Mouse (Mus musculus) layer of hippocampus, postnatal 14 days (tissue): ENCODE measurements around the gene Inpp5k. TPM values are rescaled to one million over a fixed set of nuclear protein-coding genes. Genes with fewer than 3 reads are reported as not detected.

Source experiments
- DNase-seq, 2 experiments: peaks; one replicate each; pipeline ENCODE4 v3.0.0; 2021 to 2022; ENCODE audit warnings: low spot score in 2 of 2, mixed read lengths in 1 of 2
- total RNA-seq, 2 experiments: library from RNA; stranded (reverse); gene quantifications; 2 replicates each; pipeline ENCODE4 v1.2.3; 2021

Gene Inpp5k
- total RNA-seq, 2 experiments from 2014 or later, result 49.7 to 58.8 TPM

DNA sequence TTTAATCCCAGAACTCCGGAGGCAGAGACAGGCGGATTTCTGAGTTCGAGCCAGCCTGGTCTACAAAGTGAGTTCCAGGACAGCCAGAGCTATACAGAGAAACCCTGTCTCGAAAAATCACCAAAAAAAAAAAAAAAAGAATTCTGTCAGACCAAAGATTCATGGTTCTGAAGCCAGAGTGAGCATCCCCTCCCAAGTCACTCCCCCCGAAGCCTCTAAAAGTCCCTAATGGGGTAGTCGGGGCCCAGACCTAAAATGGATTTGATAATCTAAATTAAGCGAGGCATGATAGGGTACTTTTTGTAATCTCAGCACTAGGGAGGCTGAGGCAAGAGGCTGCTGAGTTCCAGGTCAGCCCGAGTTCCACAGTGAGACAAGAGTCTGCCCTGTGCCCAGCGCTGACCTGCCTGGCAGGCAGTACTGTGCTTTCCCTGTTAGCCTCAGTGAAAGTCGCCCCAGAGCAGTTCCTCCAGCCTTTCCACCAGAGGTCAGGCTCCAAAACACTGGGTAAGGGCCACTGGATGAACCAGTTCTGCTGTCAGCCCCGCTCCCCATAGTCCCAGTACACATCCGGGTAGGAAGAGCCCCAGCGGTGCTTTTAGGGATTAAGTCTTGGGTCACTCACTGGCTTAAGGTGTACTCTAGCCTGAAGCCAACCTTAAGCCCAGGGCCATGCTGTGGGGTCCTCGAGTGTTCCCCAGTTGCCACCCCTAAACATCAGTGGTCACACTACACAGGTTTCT, 22.3 kb downstream of the Inpp5k start:
- no peak for DNase-seq

DNA sequence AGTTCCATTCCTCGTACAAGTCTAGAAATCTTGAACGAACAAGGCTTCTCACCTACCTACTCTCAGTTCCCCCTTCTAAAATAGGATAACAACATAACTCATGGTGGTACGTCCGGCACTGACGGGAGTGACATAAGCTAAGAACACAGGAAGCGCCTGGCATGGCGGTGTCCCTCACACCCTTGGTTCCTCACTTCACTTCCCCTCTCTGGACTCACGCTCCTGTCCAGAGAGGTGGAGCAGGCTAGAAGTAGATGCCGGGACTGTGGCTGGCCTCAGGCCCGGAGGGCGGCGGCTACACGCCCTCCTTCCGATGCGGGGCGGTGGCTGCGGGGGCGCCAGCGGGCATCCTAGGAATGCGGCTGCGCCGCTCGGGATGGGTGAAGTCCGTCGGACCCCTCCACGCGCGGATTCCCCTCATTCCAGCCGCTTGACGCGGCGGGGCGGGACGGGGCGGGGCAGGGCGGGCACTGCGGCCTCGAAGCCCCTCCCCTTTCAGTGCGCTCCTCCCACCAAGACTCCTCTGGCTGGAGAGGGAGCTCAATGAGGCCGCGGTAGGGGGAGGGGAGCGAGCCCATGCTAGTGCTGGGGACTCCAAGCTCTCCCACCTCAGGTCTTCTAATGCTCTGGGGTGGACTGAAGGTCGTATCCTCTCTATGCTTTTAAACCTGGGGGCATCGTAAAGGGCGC, 23.1 kb downstream of the Inpp5k start:
- peak in 1 of 2 experiments; percentile 49 for DNase-seq

DNA sequence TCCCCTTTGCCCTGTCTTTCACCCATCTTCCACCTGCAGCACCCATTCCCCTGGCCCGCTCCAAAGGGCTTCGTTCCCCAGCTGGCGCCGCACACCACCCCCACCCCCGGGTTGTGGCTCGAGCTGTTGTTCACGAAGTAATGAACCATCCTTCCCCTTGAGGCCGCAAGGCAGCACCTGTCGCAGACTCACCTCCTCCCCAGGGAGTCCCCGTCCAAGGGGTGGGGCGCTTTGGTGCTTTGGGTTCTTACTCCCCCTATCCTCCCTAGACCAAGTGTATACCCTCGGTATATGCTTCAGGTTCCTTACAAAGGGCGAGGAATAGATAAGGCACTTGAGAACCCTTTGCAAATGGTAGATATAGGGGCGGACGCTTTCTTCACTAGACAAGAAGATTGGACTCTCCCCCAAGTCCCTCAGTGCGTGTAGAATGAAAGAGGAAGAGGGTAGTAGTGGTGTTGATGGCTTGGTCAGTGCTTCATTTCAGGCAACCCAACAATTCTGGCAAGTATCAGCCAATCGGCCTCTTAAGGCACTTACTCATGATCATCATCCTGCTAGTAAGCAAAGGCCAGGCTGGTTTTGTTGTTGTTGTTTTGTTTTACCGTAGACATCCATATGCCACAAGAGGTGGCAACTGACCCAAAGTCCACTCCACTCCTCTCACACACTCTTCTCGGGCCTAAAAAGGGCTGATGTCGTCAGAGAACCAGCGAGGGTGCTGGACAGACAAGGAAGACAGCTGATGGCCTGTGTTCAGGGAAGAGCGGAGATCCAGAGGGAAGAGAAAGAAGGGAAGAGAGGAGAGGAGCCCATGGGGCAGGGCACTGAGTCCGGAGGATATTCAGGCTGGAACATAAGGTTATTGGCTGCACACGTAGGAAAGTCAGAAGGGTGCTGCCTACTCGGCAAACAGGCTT, 23.9 kb downstream of the Inpp5k start:
- no peak for DNase-seq

DNA sequence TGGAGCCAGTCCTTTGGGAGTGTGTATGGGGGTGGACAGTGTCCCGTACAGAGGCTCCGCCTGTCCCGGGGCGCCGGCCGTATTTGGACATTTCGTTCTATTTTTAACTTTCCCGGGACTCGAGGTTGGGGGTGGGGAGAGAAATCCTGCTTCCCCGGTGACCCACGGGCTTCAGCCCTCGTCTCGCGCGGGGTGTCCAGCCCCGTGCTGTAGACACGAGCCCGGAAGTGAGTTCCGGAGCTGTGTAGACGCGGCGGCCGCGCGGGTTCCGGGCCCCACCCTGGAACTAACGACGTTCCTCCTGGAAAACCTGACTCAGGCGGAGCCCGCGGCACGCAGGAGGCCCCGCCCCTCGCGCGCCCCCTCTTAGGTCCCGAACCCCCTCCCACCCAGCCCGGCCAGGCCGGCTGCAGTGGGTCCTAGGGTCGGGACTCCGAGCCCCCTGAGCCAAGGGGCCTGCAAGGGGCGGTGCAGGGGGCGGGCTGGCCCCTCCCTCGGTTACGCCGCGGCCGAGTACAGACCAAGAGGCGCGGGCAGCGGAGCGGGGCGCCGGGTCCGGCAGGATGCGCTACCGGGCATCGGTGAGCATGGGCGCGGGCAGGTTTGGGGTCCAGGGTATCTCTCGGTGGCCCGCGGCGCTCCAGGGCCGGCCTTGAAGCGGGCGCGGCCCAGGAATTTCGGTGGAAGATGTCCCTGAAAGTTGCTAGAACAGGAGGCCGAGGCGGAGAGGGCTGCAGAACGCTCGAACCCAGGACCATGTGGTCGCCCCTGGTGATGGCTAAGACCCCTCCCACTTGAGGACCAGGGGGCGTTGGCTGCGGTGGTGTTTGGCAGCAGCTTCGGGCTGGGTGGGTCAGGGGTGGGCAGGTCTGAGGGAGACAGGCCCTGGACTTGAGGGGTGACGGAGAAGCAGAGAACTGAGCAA, 25.1 kb downstream of the Inpp5k start:
- DNase-seq, result peak in 1 of 2 experiments; percentile 46

DNA sequence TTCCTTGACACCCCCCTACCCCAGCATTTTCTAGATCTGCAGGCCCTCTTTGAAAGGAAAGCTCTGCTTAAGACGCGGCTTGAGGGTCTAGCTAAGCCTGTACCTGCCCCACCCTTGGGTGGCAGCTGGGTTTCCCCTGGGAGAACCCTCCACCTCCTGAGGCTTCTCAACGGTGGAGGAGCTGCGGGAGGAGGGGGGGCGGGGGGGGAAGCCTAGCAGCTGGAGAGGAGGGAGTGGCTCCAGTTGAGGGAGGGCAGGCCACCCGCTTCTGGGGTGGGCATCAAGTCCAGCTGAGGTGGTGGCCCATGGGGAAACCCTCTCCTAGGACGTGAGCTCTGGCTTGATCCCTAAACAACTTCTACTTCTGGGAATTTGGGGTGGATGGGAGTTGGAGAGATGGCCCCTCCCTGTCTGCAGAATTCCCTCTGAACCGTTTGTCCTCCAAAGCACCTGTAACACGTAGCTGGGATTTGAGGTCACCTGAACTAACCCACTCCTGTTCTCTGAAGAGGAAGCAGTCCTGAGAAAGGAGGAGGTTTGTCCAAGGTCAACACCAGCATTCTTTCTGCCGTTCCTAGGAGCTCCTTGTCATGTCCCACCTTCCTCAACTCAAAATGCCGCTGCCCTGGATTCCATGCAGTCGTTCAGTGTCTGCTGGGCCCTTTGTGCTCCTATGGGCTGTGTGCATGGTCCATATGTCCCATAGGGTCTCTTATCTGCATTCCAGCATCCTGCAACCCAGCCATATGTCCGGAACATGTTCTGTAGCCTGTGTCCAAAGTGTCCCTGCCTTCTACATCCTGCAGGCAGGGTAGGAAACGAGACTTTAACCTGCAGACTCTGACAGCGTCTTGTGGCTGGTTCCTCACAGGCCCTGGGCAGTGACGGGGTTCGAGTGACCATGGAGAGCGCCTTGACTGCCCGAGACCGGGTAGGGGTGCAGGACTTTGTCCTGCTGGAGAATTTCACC, 26.1 kb downstream of the Inpp5k start:
- DNase-seq, result no peak

DNA sequence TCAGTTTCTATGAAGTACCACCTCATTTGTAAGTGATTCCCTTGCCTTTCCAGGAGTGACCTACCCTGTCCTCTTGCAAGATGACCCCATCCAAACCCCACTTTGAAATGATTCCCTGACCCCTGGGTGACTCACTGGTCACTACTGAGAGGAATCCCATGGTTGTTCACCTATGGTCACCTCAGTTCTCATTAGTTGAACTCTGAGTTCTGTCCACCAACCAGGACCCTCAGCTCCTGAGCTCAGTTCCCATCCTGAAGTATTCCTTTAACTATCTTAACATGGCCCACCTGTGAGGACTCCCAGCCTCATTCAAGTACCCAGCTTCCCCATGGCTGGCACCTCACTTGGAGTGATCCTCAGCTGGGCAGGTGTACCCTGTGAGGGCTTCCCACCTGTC, 27.1 kb downstream of the Inpp5k start:
- no peak for DNase-seq

DNA sequence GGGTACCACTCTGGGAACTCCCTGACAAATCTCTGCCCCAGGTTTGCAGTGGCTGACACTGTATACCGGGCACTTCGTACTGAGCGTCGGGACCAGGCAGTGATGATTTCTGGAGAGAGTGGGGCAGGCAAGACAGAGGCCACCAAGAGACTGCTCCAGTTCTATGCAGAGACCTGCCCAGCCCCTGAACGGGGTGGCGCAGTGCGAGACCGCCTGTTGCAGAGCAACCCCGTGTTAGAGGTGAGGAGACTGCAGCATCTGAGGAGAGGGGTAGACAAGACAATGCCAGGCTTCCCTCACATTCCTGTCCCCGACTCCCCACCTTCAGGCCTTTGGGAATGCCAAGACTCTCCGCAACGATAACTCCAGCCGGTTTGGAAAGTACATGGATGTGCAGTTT, 27.5 kb downstream of the Inpp5k start:
- no peak for DNase-seq

DNA sequence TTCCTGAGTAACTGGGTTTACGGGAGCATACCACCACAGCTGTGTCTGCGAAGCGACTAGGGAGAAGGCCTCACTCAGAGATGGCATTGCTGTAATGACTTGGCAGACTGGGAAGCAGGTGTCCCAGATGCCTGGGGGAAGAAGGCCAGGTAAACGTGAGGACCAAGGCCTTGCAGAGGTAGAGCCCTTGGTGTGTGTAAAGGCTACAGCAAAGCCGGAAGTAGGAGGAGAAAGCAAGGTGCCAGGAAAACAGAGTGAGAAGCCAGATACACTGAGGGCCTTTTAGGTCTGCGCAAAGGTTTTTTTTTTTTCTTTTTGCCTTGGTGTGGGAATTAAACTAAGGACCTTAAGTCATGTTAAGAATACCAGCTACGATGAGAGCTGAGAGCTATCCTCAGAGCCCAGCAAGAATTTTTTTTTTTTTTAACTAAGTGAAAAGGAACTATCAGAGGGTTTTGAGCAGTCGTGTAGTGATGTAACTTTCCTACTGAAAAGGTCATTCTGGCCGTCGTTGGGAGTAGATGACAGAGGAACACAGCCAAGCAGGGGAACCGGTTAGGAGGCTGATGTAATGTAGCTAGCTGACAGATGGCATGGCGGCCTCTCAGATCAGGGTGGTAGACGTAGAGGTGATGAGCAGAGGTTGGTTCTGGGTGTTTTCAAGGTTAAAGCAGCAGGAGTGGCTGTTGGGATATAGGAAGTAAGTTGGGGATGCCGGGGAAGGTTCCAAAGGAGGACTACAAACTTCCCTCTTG, 28.4 kb downstream of the Inpp5k start:
- DNase-seq, result no peak

DNA sequence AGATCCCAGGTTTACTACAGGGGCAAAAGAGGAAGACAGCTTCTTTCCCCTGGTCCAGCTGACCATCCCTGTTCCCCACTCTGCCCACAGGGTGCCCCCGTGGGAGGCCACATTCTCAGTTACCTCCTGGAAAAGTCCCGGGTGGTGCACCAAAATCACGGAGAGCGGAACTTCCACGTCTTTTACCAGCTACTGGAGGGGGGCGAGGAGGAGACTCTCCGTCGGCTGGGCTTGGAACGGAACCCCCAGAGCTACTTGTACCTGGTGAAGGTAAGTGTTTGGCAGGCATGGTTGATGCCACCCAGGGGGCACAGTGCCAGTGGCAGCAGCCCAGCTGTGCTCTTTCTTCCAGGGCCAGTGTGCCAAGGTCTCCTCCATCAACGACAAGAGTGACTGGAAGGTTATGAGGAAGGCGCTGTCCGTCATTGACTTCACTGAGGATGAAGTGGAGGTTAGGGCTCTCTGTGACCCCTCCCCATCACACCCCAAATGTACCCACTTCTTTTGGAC, 29.3 kb downstream of the Inpp5k start:
- no peak for DNase-seq

DNA sequence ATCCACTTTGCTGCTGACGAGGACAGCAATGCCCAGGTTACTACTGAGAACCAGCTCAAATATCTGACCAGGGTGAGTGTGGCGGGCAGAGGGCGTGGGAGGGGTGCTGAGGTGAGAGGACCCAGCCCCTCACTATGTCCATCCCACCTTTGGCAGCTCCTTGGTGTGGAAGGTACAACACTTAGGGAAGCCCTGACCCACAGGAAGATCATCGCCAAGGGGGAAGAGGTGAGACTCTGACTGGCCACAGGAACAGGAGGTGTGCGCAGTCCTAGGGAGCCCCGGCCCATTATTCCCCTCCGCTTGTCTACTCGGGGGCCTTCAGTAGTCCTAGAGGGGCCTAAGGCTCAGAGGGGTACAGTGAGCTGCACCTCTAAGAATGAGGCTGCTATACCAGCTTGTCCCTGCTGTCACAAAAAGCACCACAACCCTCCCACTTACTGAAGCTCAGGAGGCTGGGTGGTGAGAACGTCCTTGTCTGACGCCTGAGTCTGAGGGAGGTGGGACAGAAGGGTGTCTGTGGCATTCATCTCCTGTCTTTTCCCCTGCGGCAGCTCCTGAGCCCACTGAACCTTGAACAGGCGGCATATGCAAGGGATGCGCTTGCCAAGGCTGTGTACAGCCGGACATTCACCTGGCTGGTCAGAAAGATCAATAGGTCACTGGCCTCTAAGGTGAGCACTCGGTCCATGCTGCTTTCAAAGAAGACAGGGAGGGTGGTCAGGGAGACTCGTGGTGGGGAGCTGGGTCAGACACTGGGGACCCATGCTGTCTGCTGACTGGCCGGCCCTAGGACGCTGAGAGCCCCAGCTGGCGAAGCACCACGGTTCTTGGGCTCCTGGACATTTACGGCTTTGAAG, 30.4 kb downstream of the Inpp5k start:
- DNase-seq, result no peak

DNA sequence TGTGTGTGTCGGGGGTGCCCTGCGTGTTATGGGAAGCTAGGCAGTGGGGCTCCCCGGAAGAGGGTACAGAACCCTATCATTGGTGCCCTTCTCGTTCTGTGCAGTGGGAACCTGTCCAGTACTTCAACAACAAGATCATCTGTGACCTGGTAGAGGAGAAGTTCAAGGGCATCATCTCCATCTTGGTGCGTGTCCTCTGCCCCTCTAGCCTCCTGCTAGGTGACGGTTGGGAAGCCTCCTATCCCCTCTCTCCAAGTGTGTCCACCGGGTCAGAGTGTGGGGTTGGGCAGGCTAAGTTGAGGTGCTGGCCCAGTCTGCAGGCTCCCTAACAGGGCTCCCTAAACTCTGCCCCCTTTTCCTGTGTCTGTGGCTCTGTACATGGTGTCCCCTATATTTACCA, 31.3 kb downstream of the Inpp5k start:
- DNase-seq, result no peak

DNA sequence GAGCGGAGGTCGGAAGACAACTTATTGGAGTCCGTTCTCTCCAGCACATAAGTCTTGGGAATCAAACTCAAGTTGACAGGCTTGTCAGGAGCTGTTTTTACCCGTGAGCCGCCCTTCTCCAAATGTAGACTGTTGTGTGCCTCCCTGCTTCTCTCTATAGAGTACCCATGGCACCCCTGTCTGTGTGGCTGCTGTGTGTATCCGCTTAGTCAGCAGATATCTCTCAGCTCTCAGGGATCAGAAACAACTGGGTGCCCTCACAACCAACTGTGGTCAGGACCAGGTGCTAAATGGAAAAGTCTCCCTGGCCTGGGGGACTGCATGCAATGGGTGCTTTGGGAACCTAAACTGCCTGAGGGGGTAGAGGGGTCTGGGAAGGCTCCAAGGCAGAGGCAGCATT, 35.5 kb downstream of the Inpp5k start:
- DNase-seq, result no peak

DNA sequence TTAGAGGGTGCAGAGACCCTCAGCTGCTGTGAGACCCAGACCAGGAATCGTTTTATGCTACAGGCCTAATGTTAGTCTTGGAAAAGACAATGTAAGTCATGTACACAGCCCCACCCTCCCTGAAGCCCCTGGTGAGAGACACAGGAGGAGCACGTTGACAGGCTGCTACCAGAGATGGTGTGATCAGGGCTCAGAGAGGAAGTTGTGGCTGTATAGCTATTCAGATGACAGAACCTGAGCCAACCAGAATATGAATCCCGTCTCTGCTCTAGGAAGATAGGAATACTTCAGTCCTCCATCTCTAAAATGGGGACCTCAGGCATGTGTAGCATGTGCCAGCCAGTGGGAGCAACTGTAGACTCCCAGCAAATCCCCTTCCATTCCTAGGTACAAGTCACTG, 37.8 kb downstream of the Inpp5k start:
- no peak for DNase-seq

DNA sequence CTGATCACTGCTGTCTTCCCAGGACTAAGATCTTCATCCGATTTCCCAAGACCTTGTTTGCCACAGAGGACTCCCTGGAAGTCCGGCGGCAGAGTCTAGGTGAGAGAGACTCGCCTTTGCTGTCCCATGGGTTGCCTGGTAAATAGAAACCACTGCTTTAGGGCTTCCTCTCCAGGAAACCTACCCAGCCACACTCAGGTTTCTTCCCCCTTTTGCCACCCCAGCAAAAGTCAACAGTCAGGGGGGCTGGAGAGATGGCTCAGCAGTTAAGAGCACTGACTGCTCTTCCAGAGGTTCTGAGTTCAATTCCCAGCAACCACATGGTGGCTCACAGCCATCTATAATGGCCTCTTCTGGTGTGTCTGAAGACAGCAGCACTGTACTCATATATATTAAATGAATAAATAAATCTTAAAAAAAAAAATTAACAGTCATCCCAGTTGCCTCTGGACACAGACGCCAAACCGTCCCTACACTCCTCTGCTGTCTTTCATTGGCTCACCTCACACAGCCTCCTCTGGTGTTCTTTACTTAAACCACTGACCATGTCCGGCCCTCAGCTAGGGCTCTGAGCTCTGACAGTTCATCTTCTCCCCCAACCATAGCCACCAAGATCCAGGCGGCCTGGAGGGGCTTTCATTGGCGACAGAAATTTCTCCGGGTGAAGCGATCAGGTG, 38.5 kb downstream of the Inpp5k start:
- DNase-seq, result no peak

DNA sequence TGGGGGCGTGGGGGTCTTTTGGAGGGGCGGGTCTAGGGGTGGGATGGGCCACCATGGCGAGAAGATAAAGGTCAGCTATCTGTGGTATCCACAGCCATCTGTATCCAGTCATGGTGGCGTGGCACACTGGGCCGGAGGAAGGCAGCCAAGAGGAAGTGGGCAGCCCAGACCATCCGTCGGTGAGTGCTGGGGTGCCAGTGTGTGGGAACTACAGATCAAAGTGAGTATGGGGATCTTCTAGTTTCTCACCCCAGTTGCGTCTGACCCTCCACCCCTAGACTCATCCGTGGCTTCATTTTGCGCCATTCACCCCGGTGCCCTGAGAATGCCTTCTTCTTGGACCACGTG, 39.0 kb downstream of the Inpp5k start:
- no peak for DNase-seq

DNA sequence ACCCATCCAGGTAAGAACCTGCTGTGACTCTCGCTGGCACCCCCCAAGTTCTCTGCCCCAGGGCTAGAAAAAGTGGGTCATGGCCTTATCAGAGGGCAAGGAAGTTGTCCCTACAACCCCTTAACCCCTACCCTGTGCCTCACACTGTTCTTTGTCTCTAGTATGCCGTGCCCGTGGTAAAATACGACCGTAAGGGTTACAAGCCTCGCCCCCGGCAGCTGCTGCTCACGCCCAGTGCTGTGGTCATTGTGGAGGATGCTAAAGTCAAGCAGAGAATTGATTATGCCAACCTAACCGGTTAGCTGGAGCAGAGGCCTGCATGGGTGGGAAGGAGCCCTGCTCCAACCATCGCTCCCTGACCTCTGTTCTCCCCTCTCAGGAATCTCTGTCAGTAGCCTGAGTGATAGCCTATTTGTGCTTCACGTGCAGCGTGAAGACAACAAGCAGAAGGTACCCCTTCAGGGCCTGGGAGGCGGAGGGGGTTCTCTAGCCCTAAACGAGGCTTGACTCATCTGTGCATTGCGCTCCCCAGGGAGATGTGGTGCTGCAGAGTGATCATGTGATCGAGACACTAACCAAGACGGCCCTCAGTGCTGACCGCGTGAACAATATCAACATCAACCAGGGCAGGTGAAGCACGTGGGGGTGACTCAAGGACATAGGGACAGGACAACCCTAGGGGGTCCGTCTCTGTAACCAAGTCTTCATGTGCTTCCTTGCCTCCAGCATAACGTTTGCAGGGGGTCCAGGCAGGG, 40.8 kb downstream of the Inpp5k start:
- no peak for DNase-seq
